Mouse (Mus musculus): ENCODE data around the gene Enpp6. TPM values are rescaled to one million over a fixed set of nuclear protein-coding genes. Genes with fewer than 3 reads are reported as not detected.

Enpp6 gene
- polyA plus RNA-seq, 1 experiment: 185 TPM

GRCm38 (mm10) chr8:46946181-46946580, 40.5 kb upstream of the Enpp6 start:
- H3K27me3 ChIP-seq (replicated peaks; ENCODE audit: control insufficient read depth, insufficient read depth, low read length): no peaks in the 10 kb centered on the region
- TF ChIP-seq CTCF (conservative IDR thresholded peaks at IDR 0.05; ENCODE audit: insufficient read depth, insufficient read length, low read depth, low read length) (peak; percentile 51), POLR2A (IDR thresholded peaks at IDR 0.05; ENCODE audit: low read depth, low read length) (no peak)
- DNase-seq: peak; percentile 52
- WGBS: 82% methylated on average over 5 of the region's 5 CpGs
- H3K36me3 ChIP-seq (ENCODE audit: control insufficient read depth, insufficient read depth, low read length): no peaks in the 10 kb centered on the region
- H3K4me1 ChIP-seq (ENCODE audit: control insufficient read depth, insufficient read depth, low read length): peaks cover 5% of the 10 kb centered on the region; the same call in 1 of the 2 replicates
- H3K27ac ChIP-seq (ENCODE audit: insufficient read depth, low read depth, low read length): no peak overlapping the region
- no peak overlapping the region for H3K4me3 ChIP-seq (ENCODE audit: insufficient read depth, low read depth, low read length)

DNA sequence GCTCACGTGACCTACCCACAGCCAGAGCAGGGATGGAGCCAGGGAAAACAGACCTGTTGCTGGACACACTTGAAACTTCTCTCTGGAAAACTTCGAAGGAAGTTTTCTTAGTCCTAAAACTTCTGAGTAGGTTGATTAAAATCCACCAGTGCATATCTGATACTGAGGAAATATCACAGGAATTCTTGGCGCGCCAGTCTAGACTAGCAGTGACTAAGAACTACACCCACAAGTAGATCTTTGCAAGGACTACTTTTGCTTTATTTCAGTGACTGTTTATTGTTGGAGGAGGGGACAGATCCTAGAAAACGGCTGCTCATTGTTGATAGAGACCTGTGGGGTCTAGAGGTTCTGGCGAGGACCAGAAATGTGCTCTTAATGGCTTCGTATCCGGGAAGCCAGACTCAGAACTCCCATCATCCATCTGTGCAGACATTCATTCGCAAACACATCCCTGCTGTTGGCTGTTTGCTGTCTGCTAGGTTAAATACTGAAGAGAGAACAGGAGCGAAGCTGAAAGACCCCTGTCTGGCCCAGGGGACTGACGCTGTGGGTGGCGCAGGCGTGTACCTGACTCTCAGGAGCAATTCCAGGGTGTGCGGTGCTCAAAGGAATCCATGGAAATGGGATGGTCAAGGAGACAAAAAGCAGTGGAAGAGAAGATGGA, 38.5 kb upstream of the Enpp6 start:
- 81% methylated on average over 14 of the region's 14 CpGs for WGBS

DNA sequence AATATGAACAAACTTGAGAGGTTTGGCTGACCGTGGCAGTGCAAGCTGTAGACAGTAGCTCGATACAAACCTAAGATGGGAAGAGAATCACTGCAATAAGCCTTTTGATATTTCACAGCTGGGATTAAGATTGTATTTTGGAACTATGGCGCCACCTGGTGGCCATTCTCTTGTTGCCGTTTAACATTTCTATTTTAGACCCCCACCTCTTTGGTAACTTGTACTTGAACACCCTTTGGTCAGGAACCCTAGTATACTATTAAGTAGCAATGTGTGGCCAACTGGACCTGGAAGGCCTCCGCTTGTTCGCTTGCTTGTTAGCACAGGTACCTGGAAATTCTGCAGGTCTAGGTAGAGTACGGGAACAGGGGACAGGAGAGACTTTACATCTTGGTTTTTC, 33.2 kb upstream of the Enpp6 start:
- H3K36me3 ChIP-seq (ENCODE audit: control insufficient read depth, insufficient read depth, low read length): no peaks in the 10 kb centered on the region
- H3K27ac ChIP-seq (ENCODE audit: insufficient read depth, low read depth, low read length): no peak overlapping the region
- 15% methylated on average over 7 of the region's 7 CpGs for WGBS
- TF ChIP-seq CTCF (conservative IDR thresholded peaks at IDR 0.05; ENCODE audit: insufficient read depth, insufficient read length, low read depth, low read length): 0 out of 2 replicates have a peak, but pooled peaks have one; percentile 23
- TF ChIP-seq POLR2A (IDR thresholded peaks at IDR 0.05; ENCODE audit: low read depth, low read length): no peak
- H3K4me1 ChIP-seq (ENCODE audit: control insufficient read depth, insufficient read depth, low read length): peaks cover 2% of the 10 kb centered on the region; the same call in 1 of the 2 replicates
- no peaks in the 10 kb centered on the region for H3K27me3 ChIP-seq (replicated peaks; ENCODE audit: control insufficient read depth, insufficient read depth, low read length)
- H3K4me3 ChIP-seq (ENCODE audit: insufficient read depth, low read depth, low read length): no peak overlapping the region
- DNase-seq: peak; percentile 70

More for the DNA sequence above, 38.5 kb upstream of the Enpp6 start:
- no peak for TF ChIP-seq POLR2A (IDR thresholded peaks at IDR 0.05; ENCODE audit: low read depth, low read length)
- no peak for TF ChIP-seq CTCF (conservative IDR thresholded peaks at IDR 0.05; ENCODE audit: insufficient read depth, insufficient read length, low read depth, low read length)
- no peak overlapping the region for H3K4me3 ChIP-seq (ENCODE audit: insufficient read depth, low read depth, low read length)
- no peaks in the 10 kb centered on the region for H3K27me3 ChIP-seq (replicated peaks; ENCODE audit: control insufficient read depth, insufficient read depth, low read length)
- no peak overlapping the region for H3K27ac ChIP-seq (ENCODE audit: insufficient read depth, low read depth, low read length)
- no peak for DNase-seq
- H3K36me3 ChIP-seq (ENCODE audit: control insufficient read depth, insufficient read depth, low read length): no peaks in the 10 kb centered on the region
- peaks cover under 1% of the 10 kb centered on the region; the same call in 1 of the 2 replicates for H3K4me1 ChIP-seq (ENCODE audit: control insufficient read depth, insufficient read depth, low read length)

- no peak for DNase-seq
- 65% methylated on average over 10 of the region's 10 CpGs for WGBS
Observed at GRCm38 (mm10) chr8:46962630-46963427, 23.9 kb upstream of the Enpp6 start.

GRCm38 (mm10) chr8:46963619-46964145, 23.0 kb upstream of the Enpp6 start:
- DNase-seq: no peak
- no peak overlapping the region for H3K27ac ChIP-seq (ENCODE audit: insufficient read depth, low read depth, low read length)
- H3K36me3 ChIP-seq (ENCODE audit: control insufficient read depth, insufficient read depth, low read length): no peaks in the 10 kb centered on the region
- WGBS: 73% methylated on average over 8 of the region's 8 CpGs
- no peak for TF ChIP-seq CTCF (conservative IDR thresholded peaks at IDR 0.05; ENCODE audit: insufficient read depth, insufficient read length, low read depth, low read length)
- TF ChIP-seq POLR2A (IDR thresholded peaks at IDR 0.05; ENCODE audit: low read depth, low read length): no peak
- H3K27me3 ChIP-seq (replicated peaks; ENCODE audit: control insufficient read depth, insufficient read depth, low read length): no peaks in the 10 kb centered on the region
- no peaks in the 10 kb centered on the region for H3K4me1 ChIP-seq (ENCODE audit: control insufficient read depth, insufficient read depth, low read length)
- H3K4me3 ChIP-seq (ENCODE audit: insufficient read depth, low read depth, low read length): no peak overlapping the region

More at GRCm38 (mm10) chr8:46962630-46963427, 23.9 kb upstream of the Enpp6 start:
- no peak for TF ChIP-seq CTCF (conservative IDR thresholded peaks at IDR 0.05; ENCODE audit: insufficient read depth, insufficient read length, low read depth, low read length)
- TF ChIP-seq POLR2A (IDR thresholded peaks at IDR 0.05; ENCODE audit: low read depth, low read length): no peak
- Histone ChIP-seq H3K27me3 (replicated peaks; ENCODE audit: control insufficient read depth, insufficient read depth, low read length) (no peaks in the 10 kb centered on the region), H3K27ac (ENCODE audit: insufficient read depth, low read depth, low read length) (no peak overlapping the region), H3K36me3 (ENCODE audit: control insufficient read depth, insufficient read depth, low read length) (no peaks in the 10 kb centered on the region), H3K4me1 (ENCODE audit: control insufficient read depth, insufficient read depth, low read length) (no peaks in the 10 kb centered on the region), H3K4me3 (ENCODE audit: insufficient read depth, low read depth, low read length) (no peak overlapping the region)

GRCm38 (mm10) chr8:46965812-46966211, 20.9 kb upstream of the Enpp6 start:
- no peaks in the 10 kb centered on the region for H3K27me3 ChIP-seq (replicated peaks; ENCODE audit: control insufficient read depth, insufficient read depth, low read length)
- no peak for TF ChIP-seq CTCF (conservative IDR thresholded peaks at IDR 0.05; ENCODE audit: insufficient read depth, insufficient read length, low read depth, low read length)
- no peak for TF ChIP-seq POLR2A (IDR thresholded peaks at IDR 0.05; ENCODE audit: low read depth, low read length)
- no peak for DNase-seq
- 87% methylated on average over 14 of the region's 14 CpGs for WGBS
- H3K4me3 ChIP-seq (ENCODE audit: insufficient read depth, low read depth, low read length): no peak overlapping the region
- no peaks in the 10 kb centered on the region for H3K4me1 ChIP-seq (ENCODE audit: control insufficient read depth, insufficient read depth, low read length)
- H3K27ac ChIP-seq (ENCODE audit: insufficient read depth, low read depth, low read length): no peak overlapping the region
- no peaks in the 10 kb centered on the region for H3K36me3 ChIP-seq (ENCODE audit: control insufficient read depth, insufficient read depth, low read length)

GRCm38 (mm10) chr8:46968721-46969120, 18.0 kb upstream of the Enpp6 start:
- Histone ChIP-seq H3K27me3 (replicated peaks; ENCODE audit: control insufficient read depth, insufficient read depth, low read length) (no peaks in the 10 kb centered on the region), H3K4me1 (ENCODE audit: control insufficient read depth, insufficient read depth, low read length) (no peaks in the 10 kb centered on the region), H3K27ac (ENCODE audit: insufficient read depth, low read depth, low read length) (no peak overlapping the region), H3K36me3 (ENCODE audit: control insufficient read depth, insufficient read depth, low read length) (no peaks in the 10 kb centered on the region), H3K4me3 (ENCODE audit: insufficient read depth, low read depth, low read length) (no peak overlapping the region)
- no peak for DNase-seq
- TF ChIP-seq POLR2A (IDR thresholded peaks at IDR 0.05; ENCODE audit: low read depth, low read length) (no peak), CTCF (conservative IDR thresholded peaks at IDR 0.05; ENCODE audit: insufficient read depth, insufficient read length, low read depth, low read length) (no peak)
- 96% methylated on average over 3 of the region's 3 CpGs for WGBS

Measured in kidney, adult 2 months (tissue).